Mouse (Mus musculus): ENCODE measurements around the gene Letmd1. TPM values are rescaled to one million over a fixed set of nuclear protein-coding genes. Genes with fewer than 3 reads are reported as not detected.

Letmd1 gene
- polyA plus RNA-seq, 1 experiment from 2014 or later: 36.0 TPM

GRCm38 (mm10) chr15:100461646-100462045 is 7.2 kb upstream of the Letmd1 start:
- no peak overlapping the region for H3K9ac ChIP-seq (ENCODE audit: low read depth, low read length)
- 0 out of 2 replicates have a peak, but pooled peaks cover 2% of the 10 kb centered on the region for H3K4me1 ChIP-seq (replicated peaks; ENCODE audit: control insufficient read depth, insufficient read depth, low read length)
- H3K36me3 ChIP-seq (ENCODE audit: control insufficient read depth, insufficient read depth, low read length): no peaks in the 10 kb centered on the region
- H3K4me2 ChIP-seq: no peak overlapping the region
- no peak overlapping the region for H3K4me3 ChIP-seq (ENCODE audit: low read depth, low read length)
- DNase-seq (ENCODE audit: low spot score) (no peak), ATAC-seq (replicated peaks; ENCODE audit: low FRiP score) (no peak)
- no peak overlapping the region for H3K27ac ChIP-seq (ENCODE audit: low read depth, low read length)
- WGBS: 53% methylated on average over 9 of the region's 9 CpGs
- H3K9me3 ChIP-seq (ENCODE audit: control insufficient read depth, low read length): no peaks in the 10 kb centered on the region
- no peaks in the 10 kb centered on the region for H3K27me3 ChIP-seq (replicated peaks; ENCODE audit: control insufficient read depth, insufficient read depth, low read length)

- 82% methylated on average over 5 of the region's 5 CpGs for WGBS
- H3K9ac ChIP-seq (ENCODE audit: low read depth, low read length): no peak overlapping the region
- H3K36me3 ChIP-seq (ENCODE audit: control insufficient read depth, insufficient read depth, low read length): no peaks in the 10 kb centered on the region
- no peak overlapping the region for H3K4me2 ChIP-seq
- ATAC-seq (replicated peaks; ENCODE audit: low FRiP score) (no peak), DNase-seq (ENCODE audit: low spot score) (no peak)
- H3K9me3 ChIP-seq (ENCODE audit: control insufficient read depth, low read length): no peaks in the 10 kb centered on the region
- no peak overlapping the region for H3K27ac ChIP-seq (ENCODE audit: low read depth, low read length)
- no peaks in the 10 kb centered on the region for H3K27me3 ChIP-seq (replicated peaks; ENCODE audit: control insufficient read depth, insufficient read depth, low read length)
- no peak overlapping the region for H3K4me3 ChIP-seq (ENCODE audit: low read depth, low read length)
- H3K4me1 ChIP-seq (replicated peaks; ENCODE audit: control insufficient read depth, insufficient read depth, low read length): 0 out of 2 replicates have a peak, but pooled peaks cover 2% of the 10 kb centered on the region
Measured at GRCm38 (mm10) chr15:100462086-100462485, 6.7 kb upstream of the Letmd1 start.

DNA sequence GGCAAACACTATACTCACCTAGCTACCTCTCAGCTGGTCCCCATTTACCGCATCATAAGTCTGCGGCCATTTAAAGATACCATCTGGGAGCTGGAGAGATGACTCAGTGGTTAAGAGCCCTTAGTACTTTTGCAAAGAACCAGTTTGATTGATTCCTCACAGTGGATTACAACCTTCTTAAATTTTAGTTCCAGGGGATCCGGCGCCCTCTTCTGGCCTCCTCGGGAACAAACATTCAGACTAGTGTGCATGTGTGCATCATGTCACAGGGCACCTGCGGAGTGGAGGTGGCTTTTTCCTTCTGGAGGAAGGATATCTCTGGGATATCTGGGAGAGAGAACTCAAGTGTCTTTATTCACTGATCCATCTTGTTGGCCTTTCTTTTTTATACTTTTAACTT is 5.1 kb upstream of the Letmd1 start:
- DNase-seq (ENCODE audit: low spot score) (no peak), ATAC-seq (replicated peaks; ENCODE audit: low FRiP score) (no peak)
- no peaks in the 10 kb centered on the region for H3K9me3 ChIP-seq (ENCODE audit: control insufficient read depth, low read length)
- peaks cover 12% of the 10 kb centered on the region for H3K4me1 ChIP-seq (replicated peaks; ENCODE audit: control insufficient read depth, insufficient read depth, low read length)
- H3K27me3 ChIP-seq (replicated peaks; ENCODE audit: control insufficient read depth, insufficient read depth, low read length): no peaks in the 10 kb centered on the region
- H3K36me3 ChIP-seq (ENCODE audit: control insufficient read depth, insufficient read depth, low read length): no peaks in the 10 kb centered on the region
- no peak overlapping the region for H3K27ac ChIP-seq (ENCODE audit: low read depth, low read length)
- H3K4me3 ChIP-seq (ENCODE audit: low read depth, low read length): no peak overlapping the region
- H3K4me2 ChIP-seq: no peak overlapping the region
- no peak overlapping the region for H3K9ac ChIP-seq (ENCODE audit: low read depth, low read length)
- 22% methylated on average over 6 of the region's 6 CpGs for WGBS

DNA sequence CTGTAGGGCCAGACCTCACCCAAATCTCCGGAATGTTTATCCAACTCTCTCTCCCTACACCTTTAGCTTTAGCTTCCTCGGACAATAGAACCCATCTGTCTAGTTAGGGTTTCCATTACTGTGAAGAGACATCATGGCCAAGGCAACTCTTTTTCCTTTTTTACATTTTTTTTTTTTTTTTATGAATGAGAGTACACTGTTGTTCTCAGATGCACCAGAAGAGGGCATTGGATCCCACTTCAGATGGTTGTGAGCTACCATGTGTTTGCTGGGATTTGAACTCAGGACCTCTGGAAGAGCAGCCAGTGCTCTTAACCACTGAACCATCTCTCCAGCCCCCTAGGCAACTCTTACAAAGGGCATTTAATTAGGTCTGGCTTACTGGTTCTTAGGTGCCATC is 3.4 kb upstream of the Letmd1 start:
- Histone ChIP-seq H3K4me1 (replicated peaks; ENCODE audit: control insufficient read depth, insufficient read depth, low read length) (peaks cover 20% of the 10 kb centered on the region), H3K27ac (ENCODE audit: low read depth, low read length) (no peak overlapping the region), H3K36me3 (ENCODE audit: control insufficient read depth, insufficient read depth, low read length) (no peaks in the 10 kb centered on the region), H3K4me3 (ENCODE audit: low read depth, low read length) (no peak overlapping the region), H3K4me2 (no peak overlapping the region), H3K27me3 (replicated peaks; ENCODE audit: control insufficient read depth, insufficient read depth, low read length) (no peaks in the 10 kb centered on the region), H3K9ac (ENCODE audit: low read depth, low read length) (no peak overlapping the region), H3K9me3 (ENCODE audit: control insufficient read depth, low read length) (no peaks in the 10 kb centered on the region)
- WGBS: 70% methylated on average over 2 of the region's 2 CpGs
- DNase-seq (ENCODE audit: low spot score) (no peak), ATAC-seq (replicated peaks; ENCODE audit: low FRiP score) (no peak)

DNA sequence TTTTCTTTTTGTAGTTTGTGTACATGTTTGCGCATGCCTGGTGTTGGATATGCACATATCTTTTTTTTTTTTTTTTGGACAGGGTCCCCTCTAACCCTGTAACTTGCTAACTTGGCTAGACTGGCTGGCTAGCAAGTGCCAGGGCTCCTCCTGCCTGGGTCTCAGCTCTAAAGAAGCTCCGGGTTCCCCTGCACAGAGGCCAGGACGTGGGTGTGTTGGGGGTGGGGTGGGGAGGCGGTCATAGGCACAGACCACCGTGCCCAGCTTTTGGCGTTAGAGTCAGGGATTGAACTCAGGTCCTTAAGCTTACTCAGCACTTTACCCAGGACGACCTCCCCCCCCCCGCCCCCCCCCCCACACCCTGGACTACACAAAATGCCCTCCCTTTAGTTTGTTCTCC is 1.1 kb upstream of the Letmd1 start:
- Histone ChIP-seq H3K27ac (ENCODE audit: low read depth, low read length) (no peak overlapping the region), H3K4me3 (ENCODE audit: low read depth, low read length) (peak overlapping the region; percentile 80), H3K9me3 (ENCODE audit: control insufficient read depth, low read length) (no peaks in the 10 kb centered on the region), H3K27me3 (replicated peaks; ENCODE audit: control insufficient read depth, insufficient read depth, low read length) (no peaks in the 10 kb centered on the region), H3K9ac (ENCODE audit: low read depth, low read length) (no peak overlapping the region), H3K4me2 (peak overlapping the region; percentile 90), H3K4me1 (replicated peaks; ENCODE audit: control insufficient read depth, insufficient read depth, low read length) (peaks cover 20% of the 10 kb centered on the region), H3K36me3 (ENCODE audit: control insufficient read depth, insufficient read depth, low read length) (peaks cover 13% of the 10 kb centered on the region; the same call in 1 of the 2 replicates)
- ATAC-seq (replicated peaks; ENCODE audit: low FRiP score) (no peak), DNase-seq (ENCODE audit: low spot score) (no peak)
- WGBS: 38% methylated on average over 7 of the region's 8 CpGs

DNA sequence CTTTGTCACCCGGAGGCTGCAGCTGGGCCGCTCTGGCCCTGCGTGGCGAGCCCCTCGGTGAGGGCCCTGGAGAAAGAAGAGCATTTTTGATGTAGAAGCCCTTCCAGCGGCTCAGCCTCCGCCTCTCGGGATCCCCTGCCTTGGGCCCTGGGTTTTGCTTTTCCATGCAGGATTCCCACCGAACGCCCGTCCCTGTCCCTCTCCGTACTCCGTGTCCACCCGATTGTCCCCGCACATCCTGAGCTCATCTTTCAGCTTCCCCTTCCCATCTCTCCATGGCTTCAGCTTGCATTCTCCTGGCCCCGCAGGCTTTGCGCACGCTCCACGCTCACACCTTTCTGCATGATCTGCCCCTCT is 344 bp downstream of the Letmd1 start:
- Histone ChIP-seq H3K27me3 (replicated peaks; ENCODE audit: control insufficient read depth, insufficient read depth, low read length) (no peaks in the 10 kb centered on the region), H3K27ac (ENCODE audit: low read depth, low read length) (peak overlapping the region; percentile 80), H3K4me2 (peak overlapping the region; percentile 90), H3K9me3 (ENCODE audit: control insufficient read depth, low read length) (no peaks in the 10 kb centered on the region), H3K4me3 (ENCODE audit: low read depth, low read length) (peak overlapping the region; percentile 80), H3K9ac (ENCODE audit: low read depth, low read length) (peak overlapping the region; percentile 69), H3K36me3 (ENCODE audit: control insufficient read depth, insufficient read depth, low read length) (peaks cover 16% of the 10 kb centered on the region; the same call in 1 of the 2 replicates), H3K4me1 (replicated peaks; ENCODE audit: control insufficient read depth, insufficient read depth, low read length) (peaks cover 20% of the 10 kb centered on the region)
- WGBS: under 1% methylated on average over 19 of the region's 19 CpGs
- 0 out of 2 replicates have a peak, but pooled peaks have one; percentile 10 for ATAC-seq (replicated peaks; ENCODE audit: low FRiP score)
- DNase-seq (ENCODE audit: low spot score): no peak

- Histone ChIP-seq H3K4me3 (ENCODE audit: low read depth, low read length) (peak overlapping the region; percentile 80), H3K36me3 (ENCODE audit: control insufficient read depth, insufficient read depth, low read length) (peaks cover 16% of the 10 kb centered on the region; the same call in 1 of the 2 replicates), H3K9ac (ENCODE audit: low read depth, low read length) (peak overlapping the region; percentile 69; the same call in 1 of the 2 replicates), H3K9me3 (ENCODE audit: control insufficient read depth, low read length) (no peaks in the 10 kb centered on the region), H3K4me1 (replicated peaks; ENCODE audit: control insufficient read depth, insufficient read depth, low read length) (peaks cover 20% of the 10 kb centered on the region), H3K27ac (ENCODE audit: low read depth, low read length) (no peak overlapping the region), H3K27me3 (replicated peaks; ENCODE audit: control insufficient read depth, insufficient read depth, low read length) (no peaks in the 10 kb centered on the region), H3K4me2 (peak overlapping the region; percentile 90)
- no peak for DNase-seq (ENCODE audit: low spot score)
- WGBS: 51% methylated on average over 10 of the region's 10 CpGs
- no peak for ATAC-seq (replicated peaks; ENCODE audit: low FRiP score)
Measured at GRCm38 (mm10) chr15:100470037-100470436, 1.2 kb downstream of the Letmd1 start.

GRCm38 (mm10) chr15:100473926-100474503 is 5.2 kb downstream of the Letmd1 start:
- Histone ChIP-seq H3K27me3 (replicated peaks; ENCODE audit: control insufficient read depth, insufficient read depth, low read length) (no peaks in the 10 kb centered on the region), H3K4me2 (no peak overlapping the region), H3K27ac (ENCODE audit: low read depth, low read length) (no peak overlapping the region), H3K4me3 (ENCODE audit: low read depth, low read length) (no peak overlapping the region), H3K9ac (ENCODE audit: low read depth, low read length) (no peak overlapping the region), H3K9me3 (ENCODE audit: control insufficient read depth, low read length) (no peaks in the 10 kb centered on the region), H3K36me3 (ENCODE audit: control insufficient read depth, insufficient read depth, low read length) (peaks cover 43% of the 10 kb centered on the region), H3K4me1 (replicated peaks; ENCODE audit: control insufficient read depth, insufficient read depth, low read length) (peaks cover 9% of the 10 kb centered on the region)
- DNase-seq (ENCODE audit: low spot score) (no peak), ATAC-seq (replicated peaks; ENCODE audit: low FRiP score) (no peak)
- 69% methylated on average over 7 of the region's 7 CpGs for WGBS

GRCm38 (mm10) chr15:100478351-100478750 is 9.5 kb downstream of the Letmd1 start:
- Histone ChIP-seq H3K4me3 (ENCODE audit: low read depth, low read length) (no peak overlapping the region), H3K4me2 (no peak overlapping the region), H3K36me3 (ENCODE audit: control insufficient read depth, insufficient read depth, low read length) (peaks cover 43% of the 10 kb centered on the region), H3K9ac (ENCODE audit: low read depth, low read length) (no peak overlapping the region), H3K9me3 (ENCODE audit: control insufficient read depth, low read length) (no peaks in the 10 kb centered on the region), H3K27me3 (replicated peaks; ENCODE audit: control insufficient read depth, insufficient read depth, low read length) (no peaks in the 10 kb centered on the region), H3K27ac (ENCODE audit: low read depth, low read length) (no peak overlapping the region), H3K4me1 (replicated peaks; ENCODE audit: control insufficient read depth, insufficient read depth, low read length) (no peaks in the 10 kb centered on the region)
- WGBS: 87% methylated on average over 10 of the region's 10 CpGs
- DNase-seq (ENCODE audit: low spot score) (no peak), ATAC-seq (replicated peaks; ENCODE audit: low FRiP score) (no peak)
